Mouse (Mus musculus) hindlimb bud, embryonic 11.5 days (tissue): ENCODE measurements at regions not wholly inside any gene's neighbourhood (a gene's known extent, or its start where the extent isn't known, plus 50 kb on each side); places are given as distances from the start of the nearest gene placed in this dataset.

Experiments used
- DNase-seq: peaks from one replicate; pipeline ENCODE4 v3.0.0-alpha.2; 2012; ENCODE audit warnings: low read depth, low spot score; ENCODE audit errors: extremely low spot score

DNA sequence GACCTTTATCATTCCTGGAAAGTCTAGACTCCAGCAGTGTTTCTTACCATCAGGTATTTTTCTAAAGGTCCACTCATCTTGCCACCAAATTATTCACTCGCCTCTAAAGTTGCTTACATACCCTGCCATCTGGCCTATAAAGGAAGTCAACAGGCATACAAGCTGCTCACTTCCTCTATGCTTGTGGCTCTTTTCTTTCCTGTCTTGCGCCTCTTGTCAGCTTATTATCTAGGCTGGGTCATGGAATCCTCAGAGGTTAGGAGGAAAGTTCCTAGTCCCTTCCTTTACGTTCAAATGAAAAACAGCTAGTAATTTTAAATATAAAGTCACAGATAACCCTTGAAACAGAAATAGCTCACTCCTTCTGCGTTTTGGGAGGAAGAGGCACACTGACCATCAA, 97.9 kb downstream of the Lipi start:
- no peak for DNase-seq

DNA sequence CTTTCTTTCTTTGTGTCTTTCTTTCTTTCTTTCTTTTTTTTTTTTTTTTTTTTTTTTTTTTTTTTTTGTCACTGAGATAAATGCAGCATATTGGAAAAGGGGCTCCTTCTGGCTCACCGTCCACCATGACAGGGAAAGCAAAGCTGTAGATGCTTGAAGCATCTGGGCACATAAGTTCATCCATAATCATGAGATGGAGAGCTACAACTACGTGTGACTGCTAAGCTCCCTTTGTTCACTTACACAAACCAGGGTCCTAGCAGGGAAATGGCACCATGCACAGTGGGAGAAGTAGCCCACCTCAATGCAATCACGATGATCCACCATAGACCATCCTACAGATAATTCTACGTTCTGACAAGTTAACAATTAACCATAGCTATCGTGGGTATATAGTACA, 102.0 kb downstream of the Lipi start:
- DNase-seq: no peak

- no peak for DNase-seq
Observed at GRCm38 (mm10) chr16:75465420-75465975, 120.4 kb downstream of the Lipi start.

DNA sequence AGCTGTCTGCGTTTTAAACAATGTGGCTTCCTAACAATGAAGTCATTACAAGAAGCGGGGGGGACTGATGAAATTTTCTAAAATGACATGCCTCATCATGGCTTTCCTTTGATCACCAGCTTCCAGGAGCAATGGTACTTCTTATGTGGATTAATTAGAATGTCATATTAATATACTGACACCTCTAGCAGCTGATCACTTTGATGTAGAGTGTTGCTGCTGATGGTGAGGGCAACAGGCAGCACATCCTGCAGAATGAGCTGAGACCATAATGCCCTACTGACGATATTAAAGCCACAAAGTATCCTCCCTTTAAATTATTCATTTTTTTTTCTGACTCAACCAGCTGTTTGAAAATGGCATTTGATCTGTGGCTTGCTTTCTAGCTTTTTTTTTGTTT, 123.7 kb downstream of the Lipi start:
- DNase-seq: no peak

DNA sequence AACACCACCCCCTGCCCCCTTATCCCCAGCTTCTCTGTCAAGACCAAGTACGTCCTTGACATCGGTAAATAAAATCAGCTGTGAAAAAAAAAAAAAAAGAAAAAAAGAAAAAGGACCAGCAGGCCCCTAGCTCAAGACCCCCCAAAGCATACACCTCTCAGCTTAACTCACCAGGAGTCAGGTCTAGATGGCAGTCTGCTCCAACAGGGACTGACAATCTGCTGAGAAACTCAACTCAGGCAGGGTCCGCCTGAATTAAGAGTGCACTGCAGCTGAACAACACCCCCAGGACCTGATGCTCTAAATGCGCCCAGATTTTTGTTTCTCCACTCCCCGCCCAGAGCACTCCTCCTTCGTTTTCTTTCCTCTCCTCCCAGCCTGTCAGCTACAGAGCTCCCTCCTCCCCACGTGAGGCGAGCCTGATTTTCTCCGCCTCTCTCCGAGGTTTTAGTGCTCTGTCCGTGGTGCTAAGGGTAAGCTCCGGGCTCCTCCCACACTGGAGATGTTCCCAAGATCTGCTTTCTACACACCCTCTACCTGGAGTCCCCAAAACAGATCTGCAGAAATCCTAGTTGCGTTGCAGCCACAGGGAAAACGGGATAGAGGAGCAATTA, 138.9 kb downstream of the Lipi start:
- DNase-seq: no peak

DNA sequence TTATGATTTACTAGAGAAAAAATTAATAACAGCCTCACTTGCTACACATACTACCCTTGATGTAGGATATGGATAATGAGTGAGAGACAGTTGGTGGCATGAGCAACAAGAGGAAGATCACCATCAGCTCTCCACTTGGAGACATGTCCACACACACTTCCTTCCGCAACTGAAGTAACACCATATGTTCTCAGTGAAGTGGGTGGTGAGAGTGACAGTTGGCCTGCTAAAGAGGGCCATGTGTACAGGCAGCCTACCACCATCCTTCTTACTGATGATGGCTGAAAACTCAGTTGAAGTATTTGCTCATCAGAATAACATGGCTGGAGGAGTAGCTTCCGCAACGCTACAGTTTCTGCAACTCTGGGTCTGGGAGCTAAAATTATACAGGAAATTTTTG, 146.6 kb downstream of the Lipi start:
- no peak for DNase-seq

DNA sequence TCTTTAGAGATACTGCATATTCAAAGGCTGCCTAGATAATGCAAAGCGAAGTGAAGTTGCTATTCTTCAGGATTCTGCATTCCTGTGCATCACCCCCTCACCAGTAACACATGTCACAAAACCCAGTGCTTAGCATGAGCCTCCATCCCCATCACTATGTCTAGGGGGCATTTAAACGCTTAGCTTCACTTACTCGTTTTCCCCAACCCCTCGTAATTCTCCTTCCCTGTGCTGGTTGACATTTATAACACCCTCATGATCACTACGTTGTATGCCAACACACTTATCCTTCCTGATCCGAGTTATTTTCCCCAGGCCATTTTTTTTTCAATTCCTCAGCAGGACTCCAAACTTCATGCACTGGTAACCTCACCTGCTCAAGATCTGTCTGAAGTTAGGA, 152.6 kb downstream of the Lipi start:
- DNase-seq: no peak

- DNase-seq: no peak
Observed at GRCm38 (mm10) chr16:75384526-75385222, 201.2 kb downstream of the Lipi start.

DNA sequence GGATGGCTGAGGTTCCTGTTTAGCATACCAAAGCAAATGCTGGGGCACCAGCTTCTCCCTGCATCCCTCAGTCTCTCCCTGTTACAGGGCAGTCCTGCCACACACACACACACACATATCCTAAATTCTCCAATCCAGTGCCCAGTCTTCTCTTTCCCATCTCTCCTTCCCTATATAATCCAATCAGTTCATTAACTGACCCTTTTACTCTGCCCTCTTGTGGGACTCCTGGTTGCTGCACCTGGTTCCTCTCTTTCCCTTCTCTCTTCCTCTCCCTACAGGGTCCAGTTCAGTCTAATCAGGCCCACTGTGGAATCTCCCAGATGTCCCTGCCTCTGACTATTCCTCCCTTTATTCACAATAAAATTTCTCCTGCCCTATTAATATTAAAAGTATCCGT, 204.7 kb downstream of the Lipi start:
- DNase-seq: no peak

DNA sequence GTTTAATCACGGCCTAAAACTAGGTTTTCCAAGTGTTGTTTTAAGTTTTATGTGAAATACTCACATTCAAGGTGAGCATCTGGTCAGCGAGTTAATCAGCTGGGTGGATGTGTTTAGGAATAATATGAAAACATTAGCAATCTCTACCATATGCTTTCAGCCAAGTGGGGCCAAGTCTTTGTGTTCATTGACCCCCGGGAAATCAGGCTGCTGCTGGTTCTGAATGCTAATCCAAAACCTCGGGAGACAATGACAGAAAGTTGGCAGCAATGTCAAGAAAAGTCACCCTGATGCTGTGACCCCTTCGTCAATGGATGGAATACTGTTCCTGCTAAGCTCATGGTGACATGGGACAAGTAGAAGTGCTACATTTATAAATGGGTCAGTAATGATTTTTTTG, 216.2 kb downstream of the Lipi start:
- DNase-seq: no peak

DNA sequence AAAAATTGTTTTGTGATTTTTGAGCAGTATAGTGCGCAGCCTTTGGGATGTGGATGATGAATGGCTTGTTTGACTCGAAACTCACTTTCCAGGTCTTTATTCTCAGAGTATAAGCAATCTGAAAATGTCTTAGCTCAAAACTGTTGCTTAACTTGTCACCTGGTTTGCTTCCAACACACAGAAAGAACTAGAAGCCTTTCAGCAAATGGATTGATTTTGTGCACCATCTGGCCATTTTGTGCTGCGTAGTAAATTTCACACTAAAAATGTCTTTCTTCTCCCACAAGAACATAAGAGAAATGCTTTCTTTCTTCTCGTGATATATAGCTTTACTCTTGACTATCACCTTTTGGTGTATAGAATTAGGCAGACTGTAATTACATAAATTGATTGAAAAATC, 219.1 kb downstream of the Lipi start:
- DNase-seq: no peak

DNA sequence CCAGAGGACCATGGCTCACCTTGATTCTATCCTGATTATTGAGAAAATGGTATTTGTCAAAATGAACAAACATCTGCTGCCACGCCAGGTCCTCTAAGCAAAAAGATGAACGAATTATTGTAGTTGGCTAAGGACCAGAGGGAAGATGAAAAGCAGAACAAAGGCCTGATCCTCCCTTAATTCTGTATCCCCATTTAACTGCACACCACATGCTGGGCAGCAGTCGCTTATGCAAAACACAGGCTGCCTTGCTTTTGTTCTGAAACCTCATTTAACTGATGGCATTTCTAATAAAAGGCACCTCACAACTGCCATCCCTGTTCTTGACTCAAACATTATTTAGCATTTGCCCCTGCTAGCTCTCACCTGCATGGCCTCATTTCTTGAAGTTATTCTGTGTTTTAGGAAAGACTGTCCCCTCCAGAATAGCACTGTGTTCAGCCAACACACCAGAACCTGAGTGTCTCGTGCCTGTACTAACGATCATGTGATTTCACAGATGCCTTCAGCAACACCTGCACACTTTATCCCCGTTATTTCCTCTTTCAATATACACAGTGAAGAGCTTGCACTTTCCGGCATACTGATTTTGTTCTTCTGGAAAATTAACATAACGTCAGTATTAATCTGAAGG, 220.4 kb downstream of the Lipi start:
- no peak for DNase-seq

- DNase-seq: no peak
Observed at GRCm38 (mm10) chr16:75362095-75362494, 223.8 kb downstream of the Lipi start.

- no peak for DNase-seq
Observed at GRCm38 (mm10) chr16:75360791-75361190, 225.1 kb downstream of the Lipi start.

DNA sequence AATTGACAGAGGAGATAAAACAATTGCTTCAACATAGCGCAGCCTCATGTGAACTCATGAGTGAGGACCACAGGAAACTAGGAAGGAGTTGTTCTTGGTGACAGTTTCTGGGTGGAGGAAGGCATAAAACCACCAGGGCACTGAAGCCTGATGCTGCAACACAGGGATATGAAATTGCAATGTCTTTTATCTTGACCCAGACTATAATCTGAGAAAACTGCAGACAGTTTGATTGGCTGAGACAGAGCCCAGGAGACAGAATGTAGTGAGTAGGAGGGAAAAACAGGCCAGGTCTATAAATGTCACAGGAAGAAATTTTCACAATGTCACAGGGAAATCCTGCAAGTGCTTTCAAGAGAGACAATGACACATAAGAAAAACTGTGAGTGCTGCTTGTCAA, 232.5 kb downstream of the Lipi start:
- no peak for DNase-seq

DNA sequence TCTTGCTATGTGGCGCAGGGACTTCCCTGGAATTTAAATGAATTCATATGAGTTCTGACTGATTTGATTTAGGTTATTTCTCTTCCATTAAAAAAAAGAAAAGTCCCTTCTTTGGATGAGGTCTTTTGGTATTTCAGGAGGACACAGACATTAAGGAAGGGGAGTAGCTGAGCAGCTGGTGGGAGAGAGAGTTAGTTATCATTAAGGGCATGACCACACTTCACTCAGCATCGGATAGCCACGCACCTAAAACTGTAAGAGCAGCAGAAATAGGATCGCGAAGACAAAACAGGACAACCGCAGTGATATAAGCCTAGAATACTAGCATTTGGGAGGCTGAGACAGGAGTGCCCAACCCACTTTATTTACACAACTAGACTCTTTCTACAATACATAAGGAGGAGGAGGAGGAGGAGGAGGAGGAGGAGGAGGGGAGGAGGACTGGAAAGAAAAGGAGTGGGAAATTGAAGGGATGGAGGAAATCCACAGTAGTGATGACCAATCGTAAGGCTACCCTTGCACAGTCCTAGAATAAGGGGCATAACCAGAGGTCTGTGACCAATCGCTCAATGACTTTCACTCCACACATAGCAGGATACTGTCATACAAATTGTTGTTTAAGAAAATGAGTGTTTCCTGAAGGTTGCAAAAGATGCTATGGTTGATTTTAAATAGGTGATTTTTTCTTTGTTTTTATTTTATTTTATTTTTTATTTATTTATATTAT, 241.5 kb downstream of the Lipi start:
- DNase-seq: no peak

- DNase-seq: peak; percentile 39
Observed at GRCm38 (mm10) chr16:75343028-75343901, 242.6 kb downstream of the Lipi start.

DNA sequence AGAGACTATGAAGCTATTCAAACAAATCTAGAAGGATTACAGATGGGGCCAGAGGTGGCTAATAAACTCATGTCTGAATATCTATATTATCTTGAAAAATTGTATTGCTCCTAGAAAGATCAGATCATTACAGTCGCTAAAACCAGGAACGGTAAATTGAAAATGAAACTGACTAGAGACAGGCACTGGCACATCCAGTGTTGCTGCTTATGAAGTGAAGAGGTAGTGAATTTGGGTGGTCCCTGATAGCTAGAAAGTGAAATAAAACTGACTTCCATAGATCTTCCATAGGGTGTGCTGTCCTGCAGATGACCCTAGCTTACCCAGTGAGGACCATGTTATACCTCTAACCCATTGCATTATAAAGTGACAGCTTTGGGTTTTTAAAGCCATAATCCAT, 251.6 kb downstream of the Lipi start:
- no peak for DNase-seq

DNA sequence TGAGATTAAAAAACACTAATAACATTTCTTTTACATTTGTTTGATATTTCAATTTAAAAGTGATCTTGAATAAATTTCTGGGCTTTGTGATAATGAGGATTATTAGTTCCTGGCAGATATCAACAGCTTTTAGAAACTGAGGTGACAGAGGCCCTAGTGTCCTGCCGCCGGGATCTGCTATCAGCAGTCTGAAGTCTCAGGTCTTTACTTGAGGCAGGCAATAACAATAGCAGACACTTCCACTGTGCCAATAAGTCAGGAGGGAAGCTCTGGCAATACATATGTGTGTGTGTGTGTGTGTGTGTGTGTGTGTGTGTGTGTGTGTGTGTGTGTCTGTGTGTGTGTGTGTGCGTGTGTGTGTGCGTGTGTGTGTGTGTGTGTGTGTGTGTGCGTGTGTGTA, 252.1 kb downstream of the Lipi start:
- DNase-seq: no peak

DNA sequence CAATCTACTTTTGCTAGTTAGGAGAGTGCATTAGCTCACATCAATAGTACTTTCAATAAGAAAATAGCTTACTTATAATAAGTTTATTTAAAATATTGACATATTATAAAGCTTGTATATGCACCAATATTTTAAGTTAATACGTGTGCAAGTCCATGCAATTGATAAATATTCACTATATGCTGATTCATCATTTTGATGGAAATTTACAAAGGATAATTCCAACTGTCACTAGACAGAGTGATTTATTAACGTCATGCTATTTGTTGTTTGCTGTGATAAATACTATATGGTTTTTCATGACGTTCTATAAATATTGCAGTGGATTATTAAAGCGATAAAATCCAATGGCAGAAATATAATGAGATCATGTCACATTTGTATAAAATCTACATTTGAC, 253.0 kb downstream of the Lipi start:
- DNase-seq: no peak

GRCm38 (mm10) chr16:75325296-75325695, 260.6 kb downstream of the Lipi start:
- peak; percentile 10 for DNase-seq
